Mouse (Mus musculus) retina, adult 2 months (tissue): ENCODE measurements around the gene Sec31b.

ENCODE experiments used
- DNase-seq: peaks from one replicate; pipeline ENCODE4 v3.0.0-alpha.2; 2012; ENCODE audit warnings: low read depth, low spot score

The Sec31b gene

GRCm38 (mm10) chr19:44530018-44530417 lies 15.6 kb downstream of the Sec31b start:
- no peak for DNase-seq

GRCm38 (mm10) chr19:44525551-44526205 lies 20.0 kb downstream of the Sec31b start:
- no peak for DNase-seq

GRCm38 (mm10) chr19:44519152-44519551 lies 26.5 kb downstream of the Sec31b start:
- DNase-seq, result no peak

- DNase-seq, result no peak
These were observed 27.5 kb downstream of the Sec31b start for GRCm38 (mm10) chr19:44517996-44518768.

- DNase-seq, result no peak
These were observed 29.9 kb downstream of the Sec31b start for GRCm38 (mm10) chr19:44515769-44516168.

GRCm38 (mm10) chr19:44514521-44515451 lies 30.9 kb downstream of the Sec31b start:
- no peak for DNase-seq

- no peak for DNase-seq
These were observed 31.7 kb downstream of the Sec31b start for GRCm38 (mm10) chr19:44513921-44514482.

GRCm38 (mm10) chr19:44513054-44513833 lies 32.4 kb downstream of the Sec31b start:
- no peak for DNase-seq

- DNase-seq, result no peak
These were observed 33.1 kb downstream of the Sec31b start for GRCm38 (mm10) chr19:44512601-44513000.

GRCm38 (mm10) chr19:44511451-44512231 lies 34.0 kb downstream of the Sec31b start:
- no peak for DNase-seq

- no peak for DNase-seq
These were observed 35.0 kb downstream of the Sec31b start for GRCm38 (mm10) chr19:44510534-44511175.

- DNase-seq, result no peak
These were observed 42.9 kb downstream of the Sec31b start for GRCm38 (mm10) chr19:44502741-44503140.

- no peak for DNase-seq
These were observed 43.7 kb downstream of the Sec31b start for GRCm38 (mm10) chr19:44501925-44502324.

- DNase-seq, result no peak
These were observed 45.4 kb downstream of the Sec31b start for GRCm38 (mm10) chr19:44500240-44500639.

- DNase-seq, result no peak
These were observed 46.7 kb downstream of the Sec31b start for GRCm38 (mm10) chr19:44498936-44499335.

GRCm38 (mm10) chr19:44496941-44497340 lies 48.7 kb downstream of the Sec31b start:
- DNase-seq, result no peak

GRCm38 (mm10) chr19:44496511-44496910 lies 49.2 kb downstream of the Sec31b start:
- no peak for DNase-seq

- DNase-seq, result no peak
These were observed 52.5 kb downstream of the Sec31b start, which contains the start of gene Wnt8b for GRCm38 (mm10) chr19:44493128-44493527. Gene Wnt8b, plus strand, starts transcription at chr19:44493472.

- no peak for DNase-seq
These were observed 58.4 kb downstream of the Sec31b start for GRCm38 (mm10) chr19:44487266-44487665.
